Mouse (Mus musculus) forebrain, embryonic 15.5 days (tissue): ENCODE measurements around the gene Rapgefl1. TPM values are rescaled to one million over a fixed set of nuclear protein-coding genes. Genes with fewer than 3 reads are reported as not detected.
"Not testable (repeated sequence)": the region's sequence is repeated elsewhere in the genome, so short reads cannot be mapped to it uniquely, and the experiment has no call there.

Experiments used
- ATAC-seq: fragments of 200-750 bp; cut with Nextera tagmentation; replicated peaks from 2 replicates; pipeline ENCODE4 v1.8.0; 2017; ENCODE audit warnings: mild to moderate bottlenecking, moderate TSS enrichment, moderate library complexity
- H3K27ac ChIP-seq: fragments of 300-500 bp; sonication (generic); replicated peaks from 2 replicates; pipeline ENCODE4 v1.5.1; 2015; ENCODE audit warnings: mild to moderate bottlenecking, inconsistent platforms
- H3K27me3 ChIP-seq: fragments of 300-500 bp; sonication (generic); 2 replicates; pipeline ENCODE4 v1.6.1; 2015; ENCODE audit warnings: inconsistent platforms
- H3K36me3 ChIP-seq: fragments of 300-500 bp; sonication (generic); 2 replicates; pipeline ENCODE4 v1.6.1; 2015; ENCODE audit warnings: mild to moderate bottlenecking, inconsistent platforms
- H3K4me1 ChIP-seq: fragments of 300-500 bp; sonication (generic); 2 replicates; pipeline ENCODE4 v1.6.1; 2015; ENCODE audit warnings: inconsistent platforms
- H3K4me2 ChIP-seq: fragments of 300-500 bp; sonication (generic); replicated peaks from 2 replicates; pipeline ENCODE4 v1.6.1; 2015; ENCODE audit warnings: mild to moderate bottlenecking, inconsistent platforms
- H3K4me3 ChIP-seq: fragments of 300-500 bp; sonication (generic); 2 replicates; pipeline ENCODE4 v1.5.1; 2015; ENCODE audit warnings: mild to moderate bottlenecking, inconsistent platforms
- H3K9ac ChIP-seq: fragments of 300-500 bp; sonication (generic); replicated peaks from 2 replicates; pipeline ENCODE4 v1.6.1; 2015; ENCODE audit warnings: mild to moderate bottlenecking, inconsistent platforms
- H3K9me3 ChIP-seq: fragments of 300-500 bp; sonication (generic); 2 replicates; pipeline ENCODE4 v1.6.1; 2016; ENCODE audit warnings: inconsistent platforms
- WGBS: fragments of 180-500 bp; shearing (Covaris S2); methylation state at CpG from one replicate; pipeline ENCODE4 v1.1.7; 2015; ENCODE audit warnings: mixed read lengths; 5-methylcytosine and 5-hydroxymethylcytosine counted together
- polyA plus RNA-seq: library from polyadenylated mRNA; unstranded; fragments of >200 nt; fragmentation: Nextera tagmentation; extraction: Ambion mirVana; gene quantifications from 2 replicates; pipeline ENCODE4 v1.2.1, GENCODE M21; 2015

Gene Rapgefl1
- polyA plus RNA-seq, 1 experiment from 2014 or later: 4.2 TPM

DNA sequence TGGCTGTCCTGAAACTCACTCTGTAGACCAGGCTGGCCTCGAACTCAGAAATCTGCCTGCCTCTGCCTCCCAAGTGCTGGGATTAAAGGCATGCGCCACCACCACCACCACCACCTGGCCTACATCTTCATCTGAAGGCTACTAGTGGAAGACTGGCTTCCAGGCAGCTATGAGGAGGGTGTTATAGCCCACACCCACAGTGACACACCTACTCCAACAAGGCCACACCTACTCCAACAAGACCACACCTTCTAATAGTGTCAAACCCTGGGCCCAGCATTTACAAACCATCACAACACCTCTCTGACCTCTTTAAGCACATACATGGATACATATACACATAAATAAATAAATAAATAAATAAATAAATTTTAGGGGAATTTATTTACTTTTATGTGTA is 10.5 kb upstream of the Rapgefl1 start:
- WGBS: 98% methylated on average over 2 of the region's 2 CpGs
- not testable (repeated sequence) for H3K4me2 ChIP-seq, H3K4me1 ChIP-seq, H3K27me3 ChIP-seq, H3K9me3 ChIP-seq, H3K9ac ChIP-seq, H3K27ac ChIP-seq, H3K4me3 ChIP-seq, ATAC-seq
- peaks cover 92% of the 10 kb centered on the region for H3K36me3 ChIP-seq

DNA sequence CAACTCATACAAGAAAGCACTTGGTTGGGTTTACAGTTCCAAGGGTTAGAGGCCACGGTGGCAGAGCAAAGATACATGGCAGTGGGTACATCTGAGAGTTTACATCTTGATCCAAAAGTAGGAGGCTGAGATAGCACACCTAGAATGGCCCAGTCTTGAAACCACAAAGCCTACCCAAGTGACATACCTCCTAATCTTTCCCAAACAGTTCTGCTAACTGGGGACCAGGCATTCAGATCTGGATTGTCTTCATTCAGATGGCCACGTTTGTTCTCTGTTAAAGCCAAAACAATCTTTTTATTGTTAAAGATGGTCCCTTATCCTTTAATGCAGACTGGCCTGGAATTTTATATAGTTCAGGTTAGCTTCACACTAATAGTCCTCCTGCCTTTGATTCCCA is 8.7 kb upstream of the Rapgefl1 start:
- H3K9me3 ChIP-seq: no peaks in the 10 kb centered on the region
- no peaks in the 10 kb centered on the region for H3K4me1 ChIP-seq
- 85% methylated on average over 2 of the region's 2 CpGs for WGBS
- peaks cover 91% of the 10 kb centered on the region for H3K36me3 ChIP-seq
- H3K4me3 ChIP-seq: no peak overlapping the region
- no peak overlapping the region for H3K27ac ChIP-seq
- ATAC-seq: no peak
- H3K27me3 ChIP-seq: no peaks in the 10 kb centered on the region
- H3K9ac ChIP-seq: no peak overlapping the region
- no peak overlapping the region for H3K4me2 ChIP-seq

DNA sequence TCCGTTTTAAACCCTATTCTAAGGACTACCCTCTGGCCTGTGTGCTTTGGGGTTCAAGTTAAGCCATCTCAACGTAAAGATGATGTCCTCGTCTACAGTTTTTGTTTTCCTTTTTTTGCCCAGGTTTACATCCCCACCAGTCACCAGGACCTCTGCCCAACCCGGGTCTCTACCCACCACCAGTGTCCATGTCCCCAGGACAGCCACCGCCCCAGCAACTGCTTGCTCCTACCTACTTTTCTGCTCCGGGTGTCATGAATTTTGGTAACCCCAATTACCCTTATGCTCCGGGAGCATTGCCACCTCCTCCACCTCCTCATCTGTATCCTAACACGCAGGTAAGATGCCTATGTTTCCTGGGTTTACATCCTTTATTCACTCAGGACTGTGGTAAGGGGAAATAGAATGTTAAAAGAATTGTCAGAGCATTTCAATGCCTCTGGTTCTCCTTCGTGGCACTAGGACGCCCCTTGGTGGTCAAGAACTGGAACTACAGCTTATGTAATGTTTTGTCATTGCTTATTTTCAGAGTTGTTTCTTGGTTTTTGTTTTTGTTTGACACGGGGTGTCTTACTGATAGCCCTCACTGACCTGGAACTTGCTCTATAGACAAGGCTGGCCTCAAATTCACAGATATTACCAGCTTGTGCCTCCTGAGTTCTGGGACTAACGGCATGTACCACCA is 7.4 kb upstream of the Rapgefl1 start:
- H3K27me3 ChIP-seq: no peaks in the 10 kb centered on the region
- no peak for ATAC-seq
- no peaks in the 10 kb centered on the region for H3K4me1 ChIP-seq
- no peak overlapping the region for H3K27ac ChIP-seq
- 71% methylated on average over 12 of the region's 12 CpGs for WGBS
- no peak overlapping the region for H3K4me2 ChIP-seq
- H3K4me3 ChIP-seq: no peak overlapping the region
- H3K36me3 ChIP-seq: peaks cover 92% of the 10 kb centered on the region
- no peak overlapping the region for H3K9ac ChIP-seq
- no peaks in the 10 kb centered on the region for H3K9me3 ChIP-seq

DNA sequence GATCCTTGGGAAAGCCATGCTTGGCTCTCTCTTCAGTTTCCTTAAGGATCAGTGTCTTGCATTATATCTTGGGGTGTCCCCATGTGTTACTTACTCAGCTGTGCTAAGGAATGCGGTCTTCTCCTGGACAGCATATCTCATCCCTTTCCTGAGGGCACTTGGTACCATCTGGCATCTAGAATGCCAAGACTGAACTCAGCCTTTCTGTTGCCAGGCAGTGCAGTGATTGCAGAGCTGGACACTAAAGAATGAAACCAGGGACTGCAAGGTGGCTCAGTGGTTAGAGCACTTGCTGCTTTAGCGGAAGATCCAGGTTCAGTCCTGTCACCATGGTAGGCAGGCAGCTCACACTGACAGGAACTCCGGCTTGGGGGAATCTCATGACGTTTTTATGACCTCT is 6.7 kb upstream of the Rapgefl1 start:
- Histone ChIP-seq H3K27ac (no peak overlapping the region), H3K4me3 (no peak overlapping the region), H3K36me3 (peaks cover 89% of the 10 kb centered on the region), H3K4me2 (no peak overlapping the region), H3K27me3 (no peaks in the 10 kb centered on the region), H3K4me1 (no peaks in the 10 kb centered on the region), H3K9ac (no peak overlapping the region), H3K9me3 (no peaks in the 10 kb centered on the region)
- no peak for ATAC-seq
- WGBS: 88% methylated on average over 4 of the region's 4 CpGs

DNA sequence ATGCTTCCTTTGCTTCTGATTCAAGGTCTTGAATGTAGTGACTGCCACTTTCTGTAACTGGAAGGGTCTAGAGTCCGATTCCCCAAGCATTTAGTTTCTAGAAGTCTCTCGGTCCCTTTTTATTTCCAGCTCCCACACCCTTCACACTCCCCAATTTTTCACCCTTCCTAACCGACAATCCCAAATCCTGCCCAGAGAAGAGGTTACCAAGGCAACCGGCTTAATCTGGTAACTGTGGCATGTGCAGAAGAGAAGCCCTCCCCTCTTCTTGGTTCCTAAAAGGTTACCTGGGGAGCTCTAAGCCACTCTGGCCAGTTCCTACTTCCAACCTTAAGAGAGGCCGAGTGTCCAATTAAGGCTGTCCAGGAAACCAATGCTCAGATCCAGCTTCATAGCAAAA is 1.3 kb upstream of the Rapgefl1 start:
- WGBS: 26% methylated on average over 5 of the region's 5 CpGs
- H3K27ac ChIP-seq: peak overlapping the region; percentile 9; the same call in 1 of the 2 replicates

DNA sequence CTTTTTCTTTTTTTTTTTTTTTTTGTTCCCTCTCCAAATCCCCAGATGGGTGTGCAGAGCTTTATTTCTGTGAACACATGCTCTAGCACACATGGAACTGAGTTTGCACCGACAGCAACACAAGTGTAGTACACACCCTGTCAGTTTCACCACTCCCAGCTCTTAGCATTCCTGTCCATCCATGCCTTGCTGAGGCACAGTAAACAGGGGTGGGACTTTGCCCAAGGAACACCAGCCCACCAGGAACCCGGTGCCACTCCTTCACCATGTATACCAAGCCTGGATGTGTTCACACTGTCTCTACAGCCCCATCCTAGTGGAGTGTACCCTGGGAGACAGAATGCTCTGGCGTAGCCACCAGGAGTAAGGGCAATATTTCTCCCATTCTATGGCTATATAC is 860 bp upstream of the Rapgefl1 start:
- H3K27me3 ChIP-seq: no peaks in the 10 kb centered on the region
- H3K36me3 ChIP-seq: peaks cover 36% of the 10 kb centered on the region
- no peak for ATAC-seq
- no peak overlapping the region for H3K9ac ChIP-seq
- H3K27ac ChIP-seq: peak overlapping the region; percentile 27; the same call in 1 of the 2 replicates
- WGBS: 64% methylated on average over 3 of the region's 3 CpGs
- no peak overlapping the region for H3K4me3 ChIP-seq
- peaks cover 25% of the 10 kb centered on the region for H3K4me1 ChIP-seq
- no peak overlapping the region for H3K4me2 ChIP-seq
- H3K9me3 ChIP-seq: no peaks in the 10 kb centered on the region

More for the DNA sequence above, 1.3 kb upstream of the Rapgefl1 start:
- Histone ChIP-seq H3K4me1 (peaks cover 25% of the 10 kb centered on the region), H3K9me3 (no peaks in the 10 kb centered on the region), H3K9ac (no peak overlapping the region), H3K4me3 (no peak overlapping the region), H3K27me3 (no peaks in the 10 kb centered on the region), H3K36me3 (peaks cover 40% of the 10 kb centered on the region), H3K4me2 (no peak overlapping the region)
- ATAC-seq: no peak

DNA sequence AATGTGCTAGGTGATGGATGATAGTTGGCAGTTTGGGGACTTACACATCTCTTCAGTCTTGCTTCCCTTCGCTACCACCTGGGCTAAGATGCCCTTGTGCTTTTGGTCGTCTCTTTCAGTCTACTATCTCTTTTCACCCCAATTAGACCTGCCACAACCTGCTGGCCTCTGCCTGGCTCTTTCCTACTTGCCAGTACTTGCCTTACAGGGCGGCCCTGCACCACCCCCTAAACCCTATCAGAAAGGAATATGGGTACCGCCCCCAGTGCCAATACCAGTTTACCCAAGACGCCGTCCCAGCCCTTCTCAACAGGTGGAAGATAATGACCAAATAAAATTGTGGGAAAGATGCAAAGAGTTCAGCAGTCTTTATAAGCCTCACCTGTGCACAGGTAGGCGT is 457 bp upstream of the Rapgefl1 start:
- peaks cover 32% of the 10 kb centered on the region for H3K36me3 ChIP-seq
- H3K4me3 ChIP-seq: peak overlapping the region; percentile 74
- peak overlapping the region; percentile 96 for H3K4me2 ChIP-seq
- H3K27ac ChIP-seq: no peak overlapping the region
- H3K9ac ChIP-seq: no peak overlapping the region
- peaks cover 25% of the 10 kb centered on the region for H3K4me1 ChIP-seq
- no peak; the same call in 1 of the 2 replicates for ATAC-seq
- H3K9me3 ChIP-seq: no peaks in the 10 kb centered on the region
- 29% methylated on average over 7 of the region's 7 CpGs for WGBS
- H3K27me3 ChIP-seq: no peaks in the 10 kb centered on the region

DNA sequence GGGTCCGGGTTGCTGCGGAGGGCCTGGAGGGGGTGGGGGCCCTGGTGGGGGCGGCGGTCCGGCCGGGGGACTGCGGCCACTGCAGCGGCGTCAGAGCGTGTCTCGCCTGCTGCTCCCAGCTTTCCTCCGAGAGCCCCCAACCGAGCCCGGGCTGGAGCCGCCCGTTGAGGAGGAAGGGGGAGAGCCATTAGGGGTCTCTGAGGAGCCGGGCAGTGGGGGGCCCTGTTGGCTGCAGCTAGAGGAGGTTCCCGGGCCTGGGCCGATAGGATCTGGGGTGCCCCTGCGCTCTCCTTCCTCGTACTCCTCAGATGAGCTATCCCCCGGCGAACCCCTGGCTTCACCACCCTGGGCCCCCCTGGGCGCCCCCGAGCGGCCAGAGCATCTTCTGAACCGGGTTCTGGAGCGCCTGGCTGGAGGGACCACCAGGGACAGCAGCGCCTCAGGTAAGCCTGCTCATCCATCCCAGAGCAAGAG is 683 bp downstream of the Rapgefl1 start:
- WGBS: 1% methylated on average over 28 of the region's 29 CpGs
- Histone ChIP-seq H3K27me3 (no peaks in the 10 kb centered on the region), H3K9me3 (no peaks in the 10 kb centered on the region), H3K4me2 (peak overlapping the region; percentile 96), H3K36me3 (peaks cover 22% of the 10 kb centered on the region), H3K4me3 (peak overlapping the region; percentile 74), H3K9ac (peak overlapping the region; percentile 85), H3K27ac (no peak overlapping the region), H3K4me1 (peaks cover 25% of the 10 kb centered on the region)
- ATAC-seq: peak; percentile 39

DNA sequence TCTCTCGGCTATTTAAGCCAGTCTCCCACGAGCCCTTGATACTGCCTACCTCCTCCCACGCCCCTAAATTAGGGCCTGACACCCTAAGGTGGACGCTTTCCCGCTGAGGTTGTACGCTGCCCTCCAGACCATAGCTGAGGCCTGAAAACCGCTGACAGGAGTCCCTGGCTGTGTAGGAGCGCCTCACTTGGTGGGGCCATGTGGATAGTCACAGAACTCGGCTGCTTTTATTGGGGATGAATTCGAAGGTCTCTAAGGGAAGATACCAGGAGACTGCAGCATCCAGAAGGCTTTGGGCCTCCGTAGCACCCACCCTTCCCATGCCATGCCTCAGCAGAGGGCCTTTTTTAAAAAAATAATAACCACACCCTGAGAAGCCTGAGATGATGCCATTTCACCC is 1.3 kb downstream of the Rapgefl1 start:
- H3K4me3 ChIP-seq: peak overlapping the region; percentile 74
- H3K4me2 ChIP-seq: peak overlapping the region; percentile 96
- peaks cover 25% of the 10 kb centered on the region for H3K4me1 ChIP-seq
- H3K9me3 ChIP-seq: no peaks in the 10 kb centered on the region
- peak overlapping the region; percentile 85 for H3K9ac ChIP-seq
- H3K27me3 ChIP-seq: no peaks in the 10 kb centered on the region
- no peak overlapping the region for H3K27ac ChIP-seq
- H3K36me3 ChIP-seq: peaks cover 15% of the 10 kb centered on the region
- WGBS: 59% methylated on average over 11 of the region's 11 CpGs
- ATAC-seq: no peak

DNA sequence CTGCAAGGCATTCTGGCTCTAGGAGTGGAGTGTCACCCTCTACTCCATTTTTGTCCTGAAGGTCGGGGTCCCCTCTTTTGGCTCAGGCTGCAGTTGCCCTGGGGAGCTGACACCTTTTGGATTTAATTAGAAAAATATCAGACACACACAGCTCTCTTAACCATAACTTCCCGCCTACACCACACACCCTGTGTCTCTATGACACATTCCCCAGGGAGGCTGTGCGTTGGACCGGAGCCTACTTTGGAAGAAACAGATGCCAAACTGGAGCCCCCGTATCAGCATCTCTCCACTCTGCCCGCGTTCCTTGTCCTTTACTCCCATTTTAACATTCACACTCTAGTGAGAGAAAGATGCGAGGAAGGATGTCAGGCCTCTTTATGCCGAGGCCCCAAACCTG is 1.9 kb downstream of the Rapgefl1 start:
- peaks cover 25% of the 10 kb centered on the region for H3K4me1 ChIP-seq
- H3K27me3 ChIP-seq: no peaks in the 10 kb centered on the region
- no peak overlapping the region for H3K27ac ChIP-seq
- H3K4me2 ChIP-seq: peak overlapping the region; percentile 96
- H3K36me3 ChIP-seq: peaks cover 9% of the 10 kb centered on the region; the same call in 1 of the 2 replicates
- 60% methylated on average over 9 of the region's 9 CpGs for WGBS
- H3K9ac ChIP-seq: no peak overlapping the region
- peak overlapping the region; percentile 74; the same call in 1 of the 2 replicates for H3K4me3 ChIP-seq
- H3K9me3 ChIP-seq: no peaks in the 10 kb centered on the region
- ATAC-seq: no peak

DNA sequence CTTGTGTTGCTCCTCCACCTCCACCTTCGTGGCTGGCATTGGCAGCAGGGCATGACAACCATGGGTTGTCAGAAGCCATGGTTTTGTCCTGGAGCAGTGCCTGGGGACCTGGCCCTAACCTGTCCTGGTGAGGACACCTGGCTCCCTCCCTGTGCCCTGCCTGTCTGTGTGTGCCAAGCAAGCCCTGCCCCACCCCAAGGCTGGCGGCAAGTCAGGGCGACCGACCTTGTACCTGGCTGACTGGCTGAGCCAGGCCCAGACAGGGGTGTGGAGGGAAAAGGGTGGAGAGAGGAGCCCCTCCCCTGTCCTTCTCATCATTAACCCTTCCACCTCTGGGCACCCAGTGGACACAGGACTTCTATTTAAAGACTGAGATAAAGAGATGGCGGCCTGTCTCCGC is 2.8 kb downstream of the Rapgefl1 start:
- H3K4me3 ChIP-seq: no peak overlapping the region
- 50% methylated on average over 6 of the region's 6 CpGs for WGBS
- peaks cover 25% of the 10 kb centered on the region for H3K4me1 ChIP-seq
- H3K27me3 ChIP-seq: no peaks in the 10 kb centered on the region
- ATAC-seq: no peak
- no peaks in the 10 kb centered on the region for H3K9me3 ChIP-seq
- H3K36me3 ChIP-seq: peaks cover 2% of the 10 kb centered on the region; the same call in 1 of the 2 replicates
- H3K27ac ChIP-seq: no peak overlapping the region
- no peak overlapping the region for H3K9ac ChIP-seq
- no peak overlapping the region for H3K4me2 ChIP-seq

DNA sequence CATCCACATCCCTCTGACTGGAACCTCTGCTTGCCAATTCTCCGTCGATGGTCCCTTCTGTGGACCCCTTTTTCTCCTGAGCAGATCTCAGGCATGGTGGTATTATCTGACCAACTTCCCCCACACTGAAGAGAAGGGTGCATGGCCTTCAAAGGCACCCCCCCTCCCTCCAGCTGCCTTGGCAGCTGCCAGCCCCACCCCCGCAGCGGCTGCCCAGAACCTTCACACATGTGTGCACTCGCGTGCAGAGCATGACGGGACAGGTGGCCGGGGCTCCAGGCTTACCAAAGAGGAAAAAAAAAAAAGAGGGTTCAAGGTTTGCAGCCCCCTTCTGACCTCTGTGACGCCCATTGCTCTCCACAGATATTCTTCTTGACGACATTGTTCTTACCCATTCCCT is 3.3 kb downstream of the Rapgefl1 start:
- Histone ChIP-seq H3K4me1 (peaks cover 25% of the 10 kb centered on the region), H3K27ac (no peak overlapping the region), H3K9ac (no peak overlapping the region), H3K9me3 (no peaks in the 10 kb centered on the region), H3K36me3 (no peaks in the 10 kb centered on the region), H3K4me2 (no peak overlapping the region), H3K4me3 (no peak overlapping the region), H3K27me3 (no peaks in the 10 kb centered on the region)
- WGBS: 68% methylated on average over 10 of the region's 10 CpGs
- no peak for ATAC-seq

DNA sequence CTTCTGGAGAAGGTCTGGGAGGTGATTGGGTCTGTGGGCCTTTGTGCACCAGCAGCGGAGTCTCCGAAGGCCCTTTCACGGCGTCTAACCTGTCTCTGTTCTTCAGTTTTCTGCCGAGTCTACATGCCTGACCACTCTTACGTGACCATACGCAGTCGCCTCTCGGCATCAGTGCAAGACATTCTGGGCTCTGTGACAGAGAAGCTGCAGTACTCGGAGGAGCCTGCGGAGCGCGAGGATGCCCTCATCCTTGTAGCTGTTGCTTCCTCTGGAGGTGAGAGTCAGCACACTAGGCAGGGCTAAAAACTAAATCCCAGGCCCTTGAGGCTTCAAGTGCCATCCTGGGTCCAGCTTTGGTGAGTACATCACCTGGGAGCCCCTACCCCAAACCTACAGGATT is 9.4 kb downstream of the Rapgefl1 start:
- peaks cover 18% of the 10 kb centered on the region for H3K4me1 ChIP-seq
- H3K9me3 ChIP-seq: no peaks in the 10 kb centered on the region
- no peak overlapping the region for H3K9ac ChIP-seq
- no peaks in the 10 kb centered on the region for H3K27me3 ChIP-seq
- H3K36me3 ChIP-seq: no peaks in the 10 kb centered on the region
- 52% methylated on average over 13 of the region's 13 CpGs for WGBS
- no peak overlapping the region for H3K27ac ChIP-seq
- no peak overlapping the region for H3K4me2 ChIP-seq
- no peak overlapping the region for H3K4me3 ChIP-seq
- ATAC-seq: no peak
